Mouse (Mus musculus) frontal cortex, postnatal 14 days (tissue): ENCODE measurements around the gene Tk2.

ENCODE experiments used
- DNase-seq, 2 experiments: peaks; one replicate each; pipeline ENCODE4 v3.0.0; 2022; ENCODE audit warnings: low spot score in 2 of 2

The Tk2 gene

GRCm38 (mm10) chr8:104219806-104220205, 28.6 kb downstream of the Tk2 start:
- DNase-seq = peak; percentile 56 to 74

- peak; percentile 34 to 35 for DNase-seq
Observed at GRCm38 (mm10) chr8:104219079-104219478, 29.3 kb downstream of the Tk2 start.

DNA sequence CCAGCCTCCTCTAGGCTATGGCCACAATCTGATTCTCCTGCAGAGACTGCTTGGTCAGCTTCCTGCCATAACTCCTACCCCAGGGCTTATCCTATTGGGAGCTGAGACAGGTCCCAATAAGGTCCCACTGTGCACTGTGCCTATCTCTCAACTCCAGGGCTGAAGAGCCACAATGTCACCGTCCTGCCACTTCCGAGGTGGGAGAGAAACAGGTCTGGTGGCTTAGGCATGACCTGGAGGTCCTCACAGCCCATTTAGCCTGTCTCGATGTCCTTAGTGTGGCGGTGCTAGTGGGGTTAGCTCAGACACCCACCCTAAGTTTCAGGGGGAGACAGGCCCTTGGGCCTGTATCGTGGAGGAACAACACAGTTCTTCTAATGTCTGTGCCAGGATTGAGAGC, 30.8 kb downstream of the Tk2 start:
- DNase-seq = no peak

DNA sequence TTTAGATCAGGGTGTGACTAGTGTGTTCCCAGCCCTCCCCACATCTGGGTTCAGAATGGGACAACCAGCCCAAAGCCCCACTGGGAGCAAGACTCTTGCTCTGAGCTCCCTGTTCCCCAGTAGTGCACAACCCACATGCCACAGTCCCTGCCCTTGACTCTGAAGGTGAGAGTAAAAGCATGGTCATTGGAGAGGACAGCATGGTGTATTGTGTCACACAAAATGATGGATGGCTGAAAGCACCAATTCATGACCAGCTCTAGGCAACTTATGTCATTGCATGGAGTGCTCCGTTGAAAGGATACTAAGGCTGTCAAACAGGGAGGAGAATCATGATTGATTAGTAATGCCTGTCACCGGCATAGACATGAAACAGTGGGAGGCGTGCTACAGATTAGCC, 43.1 kb downstream of the Tk2 start:
- DNase-seq = no peak

- DNase-seq = no peak
Observed at GRCm38 (mm10) chr8:104202320-104202719, 46.0 kb downstream of the Tk2 start.

DNA sequence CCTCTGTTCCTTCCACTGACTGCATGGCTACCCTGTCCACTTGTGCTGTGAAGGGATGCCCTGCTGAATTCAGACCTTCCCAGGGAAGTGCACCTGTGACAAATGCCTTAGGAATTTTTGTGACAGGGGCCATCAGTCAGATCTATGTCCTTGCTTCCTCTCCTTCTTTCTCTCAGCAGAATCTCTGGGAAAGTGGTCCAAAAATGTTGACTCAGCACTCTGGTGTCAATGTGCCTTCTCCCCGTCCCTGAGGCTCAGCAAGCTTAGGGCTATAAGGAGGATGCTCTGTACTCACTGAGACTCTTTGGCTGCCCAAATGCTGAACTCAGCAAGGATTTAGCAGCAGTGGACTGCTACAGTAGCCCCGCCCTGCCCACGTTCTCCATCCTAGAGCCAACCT, 46.7 kb downstream of the Tk2 start:
- no peak for DNase-seq

DNA sequence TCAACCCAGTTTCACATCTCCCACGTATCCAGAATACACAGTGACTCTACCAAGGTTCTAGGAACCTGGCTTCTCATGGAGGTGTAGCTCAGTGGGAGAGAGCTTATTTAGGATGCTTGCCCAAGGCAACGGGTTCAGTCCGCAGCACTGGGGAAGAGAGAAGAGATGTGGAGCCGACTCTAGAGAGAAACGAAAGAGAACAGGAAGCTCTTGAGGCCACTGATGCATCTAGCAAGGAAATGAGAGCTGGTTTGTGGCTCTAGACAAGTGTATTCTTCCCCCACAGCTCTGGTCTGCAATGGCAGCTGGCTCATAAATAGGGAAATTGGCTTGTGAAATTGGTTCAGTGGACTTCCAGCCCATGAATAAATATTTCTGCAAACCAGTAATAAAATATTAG, 48.6 kb downstream of the Tk2 start:
- no peak for DNase-seq

GRCm38 (mm10) chr8:104191496-104191895, 56.9 kb downstream of the Tk2 start:
- no peak for DNase-seq

GRCm38 (mm10) chr8:104190777-104191468, 57.4 kb downstream of the Tk2 start:
- DNase-seq = no peak

- DNase-seq = no peak
Observed at GRCm38 (mm10) chr8:104188459-104188858, 59.9 kb downstream of the Tk2 start.

- DNase-seq = no peak
Observed at GRCm38 (mm10) chr8:104187622-104188021, 60.7 kb downstream of the Tk2 start.

- no peak for DNase-seq
Observed at GRCm38 (mm10) chr8:104186827-104187226, 61.5 kb downstream of the Tk2 start.

DNA sequence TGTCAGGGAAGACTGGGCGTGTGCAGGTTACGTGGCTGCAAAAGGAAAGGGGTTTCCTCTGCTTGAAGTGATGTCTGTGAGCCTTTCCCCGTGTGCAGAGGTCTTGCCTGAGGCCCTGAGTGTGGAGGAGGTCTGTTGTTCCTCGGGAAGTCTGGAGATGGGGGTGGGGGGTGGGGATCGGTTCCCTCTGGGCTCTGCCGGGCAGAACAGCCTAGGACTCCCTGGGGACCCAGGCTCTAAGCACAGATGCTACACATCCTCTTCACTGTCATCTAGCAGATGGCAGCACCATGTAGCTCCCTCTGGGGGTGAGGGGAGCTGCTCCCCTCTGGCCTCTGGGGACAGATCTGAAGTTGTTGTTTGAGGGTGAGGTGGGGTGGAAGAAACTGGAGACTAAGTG, 63.5 kb downstream of the Tk2 start:
- no peak for DNase-seq

- DNase-seq = no peak
Observed at GRCm38 (mm10) chr8:104177054-104177453, 71.3 kb downstream of the Tk2 start.
